Mouse (Mus musculus): Measurements from ENCODE around the gene Nrxn3.

DNA sequence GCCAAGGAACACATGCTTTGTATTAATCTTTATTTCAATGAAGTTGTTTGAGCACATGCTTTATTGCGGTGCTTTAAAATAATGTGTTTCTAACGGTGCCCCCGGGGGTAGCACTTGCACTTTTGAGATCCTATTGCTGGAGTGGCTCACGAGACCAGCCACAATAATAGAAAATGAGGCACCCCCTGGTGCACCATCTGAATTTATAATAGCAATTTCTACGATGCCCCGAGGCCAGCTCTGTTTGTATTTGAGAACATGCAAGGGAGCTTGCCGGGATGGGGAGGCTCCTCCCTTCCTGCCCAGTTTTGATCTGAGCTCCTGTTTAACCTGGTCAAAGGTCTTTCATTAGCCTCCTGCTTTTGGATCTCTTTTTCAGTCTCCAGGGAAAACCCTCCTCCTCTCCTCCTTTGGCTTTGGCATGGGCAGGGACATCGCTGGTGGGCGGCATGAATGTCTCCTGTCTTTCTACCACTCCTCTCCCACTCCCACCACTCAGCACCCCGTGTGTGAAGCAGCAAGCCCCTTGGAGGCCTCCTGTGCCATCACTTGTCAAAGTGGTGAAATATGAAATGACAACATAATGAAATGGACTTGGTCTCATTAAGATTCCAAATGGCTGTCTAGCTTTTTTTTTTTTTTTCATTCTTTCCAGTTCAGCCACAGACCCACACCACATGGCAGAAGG lies 18.4 kb upstream of the Nrxn3 start:
- TF ChIP-seq CTCF (IDR thresholded peaks at IDR 0.05; ENCODE audit: control insufficient read depth, insufficient read depth, insufficient replicate concordance, low read depth, low read length) (no peak), POLR2A (IDR thresholded peaks at IDR 0.05; ENCODE audit: control insufficient read depth, low read depth, low read length) (no peak)
